Mouse (Mus musculus): ENCODE results near the gene Amy2a2.
"Not testable (repeated sequence)": the region's sequence is repeated elsewhere in the genome, so short reads cannot be mapped to it uniquely, and the experiment has no call there.

The Amy2a2 gene

GRCm38 (mm10) chr3:113356558-113356957, at the start of gene Amy2a2:
Gene Amy2a2, minus strand, starts transcription at chr3:113356658.
- not testable (repeated sequence) for DNase-seq (ENCODE audit: low spot score)

- not testable (repeated sequence) for DNase-seq (ENCODE audit: low spot score)
Observed at GRCm38 (mm10) chr3:113345484-113345883, 11.0 kb downstream of the Amy2a2 start.

- not testable (repeated sequence) for DNase-seq (ENCODE audit: low spot score)
Observed at GRCm38 (mm10) chr3:113323952-113324351, 32.5 kb downstream of the Amy2a2 start, which contains the start of gene Amy2a3. Gene Amy2a3, minus strand, starts transcription at chr3:113324052.

GRCm38 (mm10) chr3:113312937-113313336, 43.5 kb downstream of the Amy2a2 start:
- not testable (repeated sequence) for DNase-seq (ENCODE audit: low spot score)
